Mouse (Mus musculus) naive thymus-derived CD4-positive, alpha-beta T cell, adult 2 months (primary cell): Measurements from ENCODE around the gene Hectd1.

Experiments used
- DNase-seq: peaks from one replicate; pipeline ENCODE4 v3.0.0-alpha.2; 2011; ENCODE audit warnings: low read depth

Hectd1 gene

DNA sequence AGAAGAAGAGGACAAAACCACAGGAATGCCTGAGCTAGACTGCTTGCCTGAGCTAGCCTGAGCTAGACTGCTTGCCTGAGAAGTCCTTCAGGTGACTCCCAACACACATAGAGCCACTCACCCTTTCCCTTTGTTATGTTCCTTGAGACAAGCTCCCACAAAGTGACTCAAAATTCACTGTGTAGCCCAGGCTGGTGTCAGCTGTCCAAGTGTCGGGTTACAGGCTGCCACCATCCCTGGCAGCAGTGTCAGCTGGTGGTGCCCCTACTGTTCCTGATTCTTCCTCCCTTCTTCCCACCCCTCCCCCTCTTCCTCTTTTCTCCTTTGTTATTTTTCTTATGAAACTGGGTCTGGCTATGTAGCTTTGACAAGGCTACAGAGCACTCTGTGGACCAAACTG lies 125.5 kb downstream of the Hectd1 start:
- DNase-seq: no peak

DNA sequence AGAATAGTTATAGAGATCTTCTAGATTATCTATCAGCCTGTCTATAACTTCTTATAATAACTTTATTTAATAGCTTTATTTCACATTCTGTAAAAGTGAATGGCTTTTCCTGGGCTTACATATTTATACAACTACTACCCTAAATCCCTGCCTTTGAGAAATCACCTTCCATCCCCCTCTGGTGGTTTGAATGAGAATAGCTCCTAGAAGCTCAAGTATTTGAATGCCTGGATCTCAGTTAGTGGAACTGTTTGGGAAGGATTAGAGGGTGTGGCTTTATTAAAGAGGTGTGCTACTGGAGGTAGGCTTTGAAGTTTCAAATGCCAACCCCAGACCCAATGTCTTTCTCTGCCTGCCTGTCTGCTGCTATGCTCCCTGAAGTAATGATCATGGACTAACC lies 127.6 kb downstream of the Hectd1 start:
- DNase-seq: peak; percentile 49

DNA sequence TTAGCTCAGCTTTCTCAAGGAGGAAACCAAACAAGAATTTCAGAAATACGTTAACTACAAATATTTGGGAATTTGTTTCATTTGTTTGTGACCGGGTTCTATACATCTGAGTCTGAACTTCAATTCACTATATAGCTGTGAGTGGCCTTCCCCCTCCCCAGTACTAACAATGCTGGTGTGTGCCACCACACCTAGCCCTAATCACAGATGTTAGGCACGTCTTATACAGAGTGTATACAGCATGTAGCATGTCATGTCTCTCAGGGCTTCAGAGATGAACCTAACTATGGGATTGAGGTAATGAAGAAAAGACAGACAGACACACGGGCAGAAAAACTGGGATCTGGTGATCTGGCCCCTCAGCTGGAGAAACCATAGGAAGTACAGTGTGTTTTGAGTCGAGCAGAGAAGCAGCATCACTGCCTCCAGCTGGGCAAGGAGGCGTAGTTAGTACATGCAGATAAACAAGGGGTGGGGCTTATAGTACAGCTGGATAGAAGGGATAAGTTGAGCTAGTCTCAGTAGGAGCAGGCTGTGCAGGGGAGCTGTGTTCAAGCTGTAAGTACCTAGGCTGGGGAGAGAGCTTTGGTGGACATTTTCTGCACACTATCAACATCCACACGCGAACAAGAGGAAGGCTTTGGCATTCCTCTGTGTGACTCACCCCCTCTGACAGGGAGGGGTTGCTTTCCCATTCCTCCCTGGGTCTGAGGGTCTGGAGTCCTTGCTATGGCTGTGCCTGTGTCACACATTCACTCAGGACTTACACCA lies 129.5 kb downstream of the Hectd1 start:
- no peak for DNase-seq

DNA sequence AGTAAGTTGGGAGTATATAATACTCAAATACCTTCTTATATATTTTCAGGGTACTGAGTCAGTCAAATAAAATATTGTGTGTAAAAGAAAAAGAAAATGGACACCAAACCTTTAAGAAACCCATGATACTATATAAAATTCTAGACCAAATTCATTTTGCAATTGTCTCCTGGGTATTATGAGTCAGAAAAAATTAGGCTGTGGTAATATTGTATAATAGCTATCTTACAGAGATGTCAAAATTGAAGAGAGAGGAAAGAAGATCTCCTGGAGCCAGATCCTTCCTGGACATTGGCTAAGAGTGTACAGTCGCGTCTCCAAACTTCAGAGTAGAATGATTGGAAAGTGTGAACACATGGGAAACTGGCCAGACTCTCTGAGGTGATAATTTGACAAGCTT lies 133.2 kb downstream of the Hectd1 start:
- DNase-seq: no peak

DNA sequence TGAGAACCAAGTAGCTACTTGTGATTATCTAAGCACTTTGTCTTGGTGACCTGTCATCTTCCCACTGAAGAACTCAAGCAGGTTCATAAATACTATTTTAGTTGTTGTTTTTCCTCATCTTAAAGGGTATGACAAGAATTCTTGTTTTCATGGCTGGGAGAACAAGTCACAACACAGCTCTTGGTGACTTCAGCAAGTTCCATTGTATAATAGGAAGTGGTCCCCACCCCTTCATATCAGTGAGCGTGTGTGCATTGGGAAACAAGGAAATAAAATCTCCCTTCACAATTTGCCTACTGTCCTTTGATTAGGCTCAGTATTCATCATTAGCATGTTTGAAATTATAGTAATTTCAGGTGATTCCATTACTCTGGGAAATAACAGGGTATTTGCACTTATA lies 134.4 kb downstream of the Hectd1 start:
- no peak for DNase-seq

DNA sequence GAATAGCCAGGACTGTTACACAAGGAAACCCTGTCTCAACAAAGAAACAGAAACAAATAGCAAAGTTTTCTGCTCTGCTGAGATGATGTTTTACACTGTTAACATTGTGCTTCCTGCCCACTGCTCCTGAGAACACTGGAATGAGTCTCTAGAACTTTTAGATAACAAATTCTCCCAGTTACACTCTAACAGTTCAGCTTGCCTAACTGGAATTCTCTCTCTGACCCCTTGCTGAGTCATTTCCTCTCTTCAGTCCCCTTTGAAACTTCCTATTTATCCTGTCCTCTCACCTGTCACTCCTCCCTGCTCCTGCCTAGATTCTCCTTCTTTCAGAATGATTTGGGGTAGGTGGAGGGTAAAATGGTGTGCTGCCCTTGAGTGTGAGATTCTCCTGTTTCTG lies 135.2 kb downstream of the Hectd1 start:
- DNase-seq: no peak
